Mouse (Mus musculus) adrenal gland, adult 2 months (tissue): ENCODE measurements at regions not wholly inside any gene's neighbourhood (a gene's known extent, or its start where the extent isn't known, plus 50 kb on each side); places are given as distances from the start of the nearest gene placed in this dataset.

Experiments
- DNase-seq: peaks from one replicate; pipeline ENCODE4 v3.0.0; 2021

- DNase-seq, result peak; percentile 74
Observed at GRCm38 (mm10) chr3:21938071-21938848, 138.2 kb upstream of the Tbl1xr1 start.

GRCm38 (mm10) chr3:21939738-21940137 is 136.7 kb upstream of the Tbl1xr1 start:
- DNase-seq, result no peak

- DNase-seq, result no peak
Observed at GRCm38 (mm10) chr3:21941596-21941995, 134.9 kb upstream of the Tbl1xr1 start.

GRCm38 (mm10) chr3:21942912-21943311 is 133.5 kb upstream of the Tbl1xr1 start:
- DNase-seq, result no peak

GRCm38 (mm10) chr3:21945775-21946174 is 130.7 kb upstream of the Tbl1xr1 start:
- DNase-seq, result no peak

- no peak for DNase-seq
Observed at GRCm38 (mm10) chr3:21947320-21948073, 129.0 kb upstream of the Tbl1xr1 start.

- no peak for DNase-seq
Observed at GRCm38 (mm10) chr3:21948074-21948659, 128.3 kb upstream of the Tbl1xr1 start.

GRCm38 (mm10) chr3:21949459-21949858 is 127.0 kb upstream of the Tbl1xr1 start:
- peak; percentile 65 for DNase-seq

- DNase-seq, result no peak
Observed at GRCm38 (mm10) chr3:21950571-21950970, 125.9 kb upstream of the Tbl1xr1 start.

GRCm38 (mm10) chr3:21951446-21952285 is 124.8 kb upstream of the Tbl1xr1 start:
- DNase-seq, result no peak

GRCm38 (mm10) chr3:21952695-21953415 is 123.6 kb upstream of the Tbl1xr1 start:
- DNase-seq, result peak; percentile 84

GRCm38 (mm10) chr3:21953416-21953810 is 123.0 kb upstream of the Tbl1xr1 start:
- no peak for DNase-seq

GRCm38 (mm10) chr3:21955681-21956080 is 120.8 kb upstream of the Tbl1xr1 start:
- DNase-seq, result no peak

GRCm38 (mm10) chr3:21957105-21957504 is 119.3 kb upstream of the Tbl1xr1 start:
- DNase-seq, result peak; percentile 20

GRCm38 (mm10) chr3:21958595-21959286 is 117.7 kb upstream of the Tbl1xr1 start:
- DNase-seq, result no peak

GRCm38 (mm10) chr3:21961091-21961490 is 115.4 kb upstream of the Tbl1xr1 start:
- DNase-seq, result no peak

GRCm38 (mm10) chr3:21961746-21962145 is 114.7 kb upstream of the Tbl1xr1 start:
- no peak for DNase-seq

- DNase-seq, result peak; percentile 78
Observed at GRCm38 (mm10) chr3:21962360-21962782, 114.1 kb upstream of the Tbl1xr1 start.

GRCm38 (mm10) chr3:21962921-21963732 is 113.3 kb upstream of the Tbl1xr1 start:
- peak; percentile 17 for DNase-seq
